Mouse (Mus musculus): ENCODE measurements at regions not wholly inside any gene's neighbourhood (a gene's known extent, or its start where the extent isn't known, plus 50 kb on each side); places are given as distances from the start of the nearest gene placed in this dataset.

GRCm38 (mm10) chr13:52079678-52080246, 233.3 kb downstream of the Gadd45g start:
- H3K9ac ChIP-seq (ENCODE audit: low read depth, poor library complexity, severe bottlenecking), result no peak overlapping the region
- no peaks in the 10 kb centered on the region for H3K36me3 ChIP-seq (ENCODE audit: control insufficient read depth, insufficient read depth, low read length, poor library complexity, severe bottlenecking)
- no peak for TF ChIP-seq POLR2A (IDR thresholded peaks at IDR 0.05; ENCODE audit: insufficient read depth, low read length)
- no peak for TF ChIP-seq CTCF (IDR thresholded peaks at IDR 0.05; ENCODE audit: low read depth, low read length)
- TF ChIP-seq EP300 (IDR thresholded peaks at IDR 0.05; ENCODE audit: insufficient read depth, low read depth, low read length), result no peak
- no peak overlapping the region for H3K4me3 ChIP-seq (ENCODE audit: low read depth, low read length)
- H3K27me3 ChIP-seq (ENCODE audit: control insufficient read depth, insufficient read depth, low read length, poor library complexity, severe bottlenecking), result no peaks in the 10 kb centered on the region
- no peak overlapping the region for H3K27ac ChIP-seq (ENCODE audit: insufficient read depth, low read length)
- no peaks in the 10 kb centered on the region for H3K9me3 ChIP-seq (replicated peaks; ENCODE audit: control insufficient read depth, insufficient read depth, low read length, poor library complexity, severe bottlenecking)
- H3K4me1 ChIP-seq (ENCODE audit: control insufficient read depth, insufficient read depth, low read length), result no peaks in the 10 kb centered on the region

GRCm38 (mm10) chr13:52083601-52084455, 237.3 kb downstream of the Gadd45g start:
- TF ChIP-seq EP300 (IDR thresholded peaks at IDR 0.05; ENCODE audit: insufficient read depth, low read depth, low read length), result no peak
- TF ChIP-seq CTCF (IDR thresholded peaks at IDR 0.05; ENCODE audit: low read depth, low read length), result no peak
- TF ChIP-seq POLR2A (IDR thresholded peaks at IDR 0.05; ENCODE audit: insufficient read depth, low read length), result no peak
- H3K4me1 ChIP-seq (ENCODE audit: control insufficient read depth, insufficient read depth, low read length), result no peaks in the 10 kb centered on the region
- no peak overlapping the region for H3K4me3 ChIP-seq (ENCODE audit: low read depth, low read length)
- no peaks in the 10 kb centered on the region for H3K27me3 ChIP-seq (ENCODE audit: control insufficient read depth, insufficient read depth, low read length, poor library complexity, severe bottlenecking)
- no peak overlapping the region for H3K9ac ChIP-seq (ENCODE audit: low read depth, poor library complexity, severe bottlenecking)
- H3K9me3 ChIP-seq (replicated peaks; ENCODE audit: control insufficient read depth, insufficient read depth, low read length, poor library complexity, severe bottlenecking), result no peaks in the 10 kb centered on the region
- no peaks in the 10 kb centered on the region for H3K36me3 ChIP-seq (ENCODE audit: control insufficient read depth, insufficient read depth, low read length, poor library complexity, severe bottlenecking)
- no peak overlapping the region for H3K27ac ChIP-seq (ENCODE audit: insufficient read depth, low read length)

GRCm38 (mm10) chr13:52085110-52085509, 238.6 kb downstream of the Gadd45g start:
- H3K4me3 ChIP-seq (ENCODE audit: low read depth, low read length), result no peak overlapping the region
- no peaks in the 10 kb centered on the region for H3K36me3 ChIP-seq (ENCODE audit: control insufficient read depth, insufficient read depth, low read length, poor library complexity, severe bottlenecking)
- H3K4me1 ChIP-seq (ENCODE audit: control insufficient read depth, insufficient read depth, low read length), result no peaks in the 10 kb centered on the region
- no peaks in the 10 kb centered on the region for H3K27me3 ChIP-seq (ENCODE audit: control insufficient read depth, insufficient read depth, low read length, poor library complexity, severe bottlenecking)
- H3K27ac ChIP-seq (ENCODE audit: insufficient read depth, low read length), result no peak overlapping the region
- no peaks in the 10 kb centered on the region for H3K9me3 ChIP-seq (replicated peaks; ENCODE audit: control insufficient read depth, insufficient read depth, low read length, poor library complexity, severe bottlenecking)
- H3K9ac ChIP-seq (ENCODE audit: low read depth, poor library complexity, severe bottlenecking), result no peak overlapping the region
- TF ChIP-seq POLR2A (IDR thresholded peaks at IDR 0.05; ENCODE audit: insufficient read depth, low read length) (no peak), EP300 (IDR thresholded peaks at IDR 0.05; ENCODE audit: insufficient read depth, low read depth, low read length) (no peak), CTCF (IDR thresholded peaks at IDR 0.05; ENCODE audit: low read depth, low read length) (no peak)

- H3K4me3 ChIP-seq (ENCODE audit: low read depth, low read length), result no peak overlapping the region
- no peak for TF ChIP-seq CTCF (IDR thresholded peaks at IDR 0.05; ENCODE audit: low read depth, low read length)
- TF ChIP-seq EP300 (IDR thresholded peaks at IDR 0.05; ENCODE audit: insufficient read depth, low read depth, low read length), result no peak
- no peak for TF ChIP-seq POLR2A (IDR thresholded peaks at IDR 0.05; ENCODE audit: insufficient read depth, low read length)
- H3K9ac ChIP-seq (ENCODE audit: low read depth, poor library complexity, severe bottlenecking), result no peak overlapping the region
- H3K4me1 ChIP-seq (ENCODE audit: control insufficient read depth, insufficient read depth, low read length), result no peaks in the 10 kb centered on the region
- H3K9me3 ChIP-seq (replicated peaks; ENCODE audit: control insufficient read depth, insufficient read depth, low read length, poor library complexity, severe bottlenecking), result no peaks in the 10 kb centered on the region; the same call in 1 of the 2 replicates
- no peaks in the 10 kb centered on the region for H3K27me3 ChIP-seq (ENCODE audit: control insufficient read depth, insufficient read depth, low read length, poor library complexity, severe bottlenecking)
- H3K27ac ChIP-seq (ENCODE audit: insufficient read depth, low read length), result no peak overlapping the region
- H3K36me3 ChIP-seq (ENCODE audit: control insufficient read depth, insufficient read depth, low read length, poor library complexity, severe bottlenecking), result no peaks in the 10 kb centered on the region
These were observed 241.8 kb downstream of the Gadd45g start for GRCm38 (mm10) chr13:52088319-52088718.

- Histone ChIP-seq H3K4me3 (ENCODE audit: low read depth, low read length) (no peak overlapping the region), H3K9me3 (replicated peaks; ENCODE audit: control insufficient read depth, insufficient read depth, low read length, poor library complexity, severe bottlenecking) (no peaks in the 10 kb centered on the region; the same call in 1 of the 2 replicates), H3K27ac (ENCODE audit: insufficient read depth, low read length) (no peak overlapping the region), H3K27me3 (ENCODE audit: control insufficient read depth, insufficient read depth, low read length, poor library complexity, severe bottlenecking) (no peaks in the 10 kb centered on the region), H3K36me3 (ENCODE audit: control insufficient read depth, insufficient read depth, low read length, poor library complexity, severe bottlenecking) (no peaks in the 10 kb centered on the region), H3K4me1 (ENCODE audit: control insufficient read depth, insufficient read depth, low read length) (no peaks in the 10 kb centered on the region), H3K9ac (ENCODE audit: low read depth, poor library complexity, severe bottlenecking) (no peak overlapping the region)
- TF ChIP-seq POLR2A (IDR thresholded peaks at IDR 0.05; ENCODE audit: insufficient read depth, low read length) (no peak), EP300 (IDR thresholded peaks at IDR 0.05; ENCODE audit: insufficient read depth, low read depth, low read length) (no peak), CTCF (IDR thresholded peaks at IDR 0.05; ENCODE audit: low read depth, low read length) (no peak)
These were observed 243.9 kb downstream of the Gadd45g start for GRCm38 (mm10) chr13:52090365-52090764.

- TF ChIP-seq POLR2A (IDR thresholded peaks at IDR 0.05; ENCODE audit: insufficient read depth, low read length) (no peak), CTCF (IDR thresholded peaks at IDR 0.05; ENCODE audit: low read depth, low read length) (no peak), EP300 (IDR thresholded peaks at IDR 0.05; ENCODE audit: insufficient read depth, low read depth, low read length) (no peak)
- Histone ChIP-seq H3K4me3 (ENCODE audit: low read depth, low read length) (no peak overlapping the region), H3K27me3 (ENCODE audit: control insufficient read depth, insufficient read depth, low read length, poor library complexity, severe bottlenecking) (no peaks in the 10 kb centered on the region), H3K4me1 (ENCODE audit: control insufficient read depth, insufficient read depth, low read length) (no peaks in the 10 kb centered on the region), H3K9me3 (replicated peaks; ENCODE audit: control insufficient read depth, insufficient read depth, low read length, poor library complexity, severe bottlenecking) (no peaks in the 10 kb centered on the region; the same call in 1 of the 2 replicates), H3K36me3 (ENCODE audit: control insufficient read depth, insufficient read depth, low read length, poor library complexity, severe bottlenecking) (no peaks in the 10 kb centered on the region), H3K9ac (ENCODE audit: low read depth, poor library complexity, severe bottlenecking) (no peak overlapping the region), H3K27ac (ENCODE audit: insufficient read depth, low read length) (no peak overlapping the region)
These were observed 248.3 kb downstream of the Gadd45g start for GRCm38 (mm10) chr13:52094785-52095184.

All from ES-Bruce4 (cell line).